Mouse (Mus musculus) cerebellum, adult 2 months (tissue): ENCODE data around the gene Gm128.

ENCODE experiments used
- CTCF ChIP-seq: fragments of 200-500 bp; IDR thresholded peaks from 2 replicates; pipeline ENCODE4 v1.5.1; 2011; ENCODE audit warnings: low read depth, mild to moderate bottlenecking, control low read depth, low read length, moderate library complexity, borderline replicate concordance; ENCODE audit not compliant: insufficient read depth
- POLR2A ChIP-seq: fragments of 200-500 bp; IDR thresholded peaks from 2 replicates; pipeline ENCODE4 v1.6.1; 2011; ENCODE audit warnings: low read length, control low read depth, borderline replicate concordance; ENCODE audit not compliant: insufficient read depth

- TF ChIP-seq POLR2A (no peak), CTCF (no peak)
Observed at GRCm38 (mm10) chr3:95195772-95196171, 45.6 kb downstream of the Gm128 start.
